Mouse (Mus musculus) stomach, postnatal 0 days (tissue): ENCODE results near the gene Dennd1c. TPM values are rescaled to one million over a fixed set of nuclear protein-coding genes. Genes with fewer than 3 reads are reported as not detected.

Experiments
- ATAC-seq: fragments of 200-750 bp; cut with Nextera tagmentation; 2 replicates; pipeline ENCODE4 v1.8.0; 2017; ENCODE audit not compliant: low FRiP score, low TSS enrichment
- DNase-seq: peaks from one replicate; pipeline ENCODE4 v3.0.0-alpha.2; 2016; ENCODE audit warnings: low spot score
- H3K27ac ChIP-seq: fragments of 300-500 bp; sonication (generic); replicated peaks from 2 replicates; pipeline ENCODE4 v1.5.1; 2014; ENCODE audit warnings: mild to moderate bottlenecking, control low read depth
- H3K27me3 ChIP-seq: fragments of 300-500 bp; sonication (generic); 2 replicates; pipeline ENCODE4 v1.6.1; 2014; ENCODE audit warnings: low read length; ENCODE audit not compliant: control insufficient read depth, insufficient read depth
- H3K36me3 ChIP-seq: fragments of 300-500 bp; sonication (generic); 2 replicates; pipeline ENCODE4 v1.6.1; 2014; ENCODE audit warnings: low read length, mixed read lengths; ENCODE audit not compliant: control insufficient read depth, insufficient read depth
- H3K4me1 ChIP-seq: fragments of 300-500 bp; sonication (generic); replicated peaks from 2 replicates; pipeline ENCODE4 v1.6.1; 2014; ENCODE audit warnings: antibody characterized with exemption; ENCODE audit not compliant: control insufficient read depth, insufficient read depth
- H3K4me2 ChIP-seq: fragments of 300-500 bp; sonication (generic); replicated peaks from 2 replicates; pipeline ENCODE4 v1.6.1; 2014; ENCODE audit warnings: low read depth, mild to moderate bottlenecking, control low read depth, moderate library complexity
- H3K4me3 ChIP-seq: fragments of 300-500 bp; sonication (generic); 2 replicates; pipeline ENCODE4 v1.5.1; 2014; ENCODE audit warnings: low read depth, low read length, control low read depth
- H3K9ac ChIP-seq: fragments of 300-500 bp; sonication (generic); 2 replicates; pipeline ENCODE4 v1.6.1; 2014; ENCODE audit warnings: mild to moderate bottlenecking, low read length, control low read depth, mixed read lengths
- H3K9me3 ChIP-seq: fragments of 300-500 bp; sonication (generic); 2 replicates; pipeline ENCODE4 v1.6.1; 2016; ENCODE audit warnings: low read length; ENCODE audit not compliant: control insufficient read depth
- CTCF ChIP-seq: IDR thresholded peaks from 2 replicates; pipeline ENCODE4 v1.5.1; 2016; ENCODE audit warnings: antibody characterized with exemption, low read depth, mild to moderate bottlenecking, moderate library complexity
- EP300 ChIP-seq: optimal IDR thresholded peaks from 2 replicates; pipeline ENCODE3; 2016; ENCODE audit warnings: antibody characterized with exemption
- WGBS: fragments of 180-500 bp; shearing (Covaris S2); extraction: QIAGEN DNeasy Blood & Tissue Kit; methylation state at CpG from one replicate; pipeline ENCODE4 v1.1.7; 2014; 5-methylcytosine and 5-hydroxymethylcytosine counted together
- polyA plus RNA-seq: library from polyadenylated mRNA; unstranded; fragments of >200 nt; fragmentation: Nextera tagmentation; extraction: Ambion mirVana; gene quantifications from 2 replicates; pipeline ENCODE4 v1.2.1, GENCODE M21; 2015

Dennd1c gene
- polyA plus RNA-seq, 1 experiment from 2014 or later: 2.8 TPM

DNA sequence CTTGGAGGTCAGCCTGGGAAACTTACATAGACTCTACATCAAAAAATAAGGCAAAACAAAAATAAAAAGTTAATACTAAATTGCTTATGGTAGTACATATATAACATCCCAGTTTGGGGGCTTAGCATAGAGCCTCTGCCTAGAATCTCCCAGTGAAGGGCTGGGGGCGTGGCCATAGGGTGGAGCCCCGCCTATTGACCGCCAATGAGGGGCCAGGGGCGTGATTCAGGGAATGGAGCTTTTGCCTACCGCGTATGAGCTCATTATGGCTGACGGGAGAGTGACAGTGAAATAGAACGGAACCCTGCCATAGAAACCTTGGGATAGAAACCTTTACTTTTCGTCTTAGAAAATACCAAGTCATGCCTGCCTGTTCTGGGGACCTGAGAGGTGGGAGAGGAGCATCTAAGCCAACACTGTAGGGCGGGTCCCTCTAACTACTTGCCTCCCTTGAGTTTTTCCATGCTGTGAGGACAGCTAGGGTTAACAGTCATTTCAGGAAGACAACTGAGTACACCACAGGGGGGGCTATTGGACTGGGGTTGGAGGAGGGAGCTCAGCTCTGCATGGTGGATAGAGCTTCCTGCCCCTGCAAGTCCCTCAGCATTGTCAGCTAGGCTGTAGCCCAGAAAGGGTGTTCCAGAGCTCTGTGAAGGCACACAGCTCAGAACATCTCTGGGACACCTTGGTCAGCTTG is 21.5 kb upstream of the Dennd1c start:
- DNase-seq: no peak
- Histone ChIP-seq H3K4me2 (no peak overlapping the region), H3K27ac (no peak overlapping the region), H3K4me1 (no peaks in the 10 kb centered on the region), H3K4me3 (no peak overlapping the region), H3K9me3 (no peaks in the 10 kb centered on the region), H3K36me3 (no peaks in the 10 kb centered on the region), H3K9ac (no peak overlapping the region), H3K27me3 (no peaks in the 10 kb centered on the region)
- WGBS: 11% methylated on average over 10 of the region's 10 CpGs
- TF ChIP-seq EP300 (no peak), CTCF (0 out of 2 replicates have a peak, but pooled peaks have one; percentile 11)
- no peak for ATAC-seq

DNA sequence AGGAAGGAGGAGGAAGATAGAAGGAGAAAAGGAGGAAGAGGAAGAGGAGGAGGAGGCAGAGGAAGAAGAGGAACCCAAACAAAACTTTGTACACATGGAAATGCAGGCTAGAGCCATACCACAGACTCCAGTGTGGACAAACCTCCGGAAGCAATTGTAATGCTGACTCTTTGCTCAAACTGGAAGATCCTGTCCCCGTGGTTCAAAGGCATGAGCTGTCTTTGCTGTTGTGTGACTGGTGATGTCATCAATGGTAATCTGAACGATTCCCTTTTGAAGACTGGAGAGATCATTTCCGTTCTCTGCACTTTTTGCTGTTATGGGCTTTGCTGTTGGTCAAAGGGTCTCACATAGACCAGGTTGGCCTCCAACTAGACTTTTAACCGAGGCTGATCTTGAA is 20.0 kb upstream of the Dennd1c start:
- Histone ChIP-seq H3K4me1 (no peaks in the 10 kb centered on the region), H3K9me3 (no peaks in the 10 kb centered on the region), H3K36me3 (no peaks in the 10 kb centered on the region), H3K27me3 (no peaks in the 10 kb centered on the region), H3K27ac (no peak overlapping the region), H3K4me3 (no peak overlapping the region), H3K9ac (no peak overlapping the region), H3K4me2 (no peak overlapping the region)
- TF ChIP-seq EP300: no peak
- TF ChIP-seq CTCF: no peak
- no peak for DNase-seq
- ATAC-seq: no peak
- WGBS: 70% methylated on average over 5 of the region's 5 CpGs

DNA sequence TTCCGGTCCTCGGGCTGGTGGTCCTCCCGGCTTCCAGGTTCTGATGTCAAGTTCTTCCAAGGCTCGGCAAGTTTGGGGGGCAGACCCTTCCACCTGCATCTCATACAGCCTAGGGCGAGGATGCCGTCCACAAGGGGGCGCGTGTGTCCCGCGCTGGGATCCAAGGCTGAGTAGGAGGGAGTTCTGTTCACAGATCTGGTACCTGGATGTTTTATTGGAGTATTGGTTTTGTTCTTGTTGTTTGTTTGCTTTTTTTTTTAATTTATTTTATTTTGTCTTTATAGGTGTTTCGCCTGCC is 18.3 kb upstream of the Dennd1c start:
- no peak overlapping the region for H3K27ac ChIP-seq
- H3K27me3 ChIP-seq: no peaks in the 10 kb centered on the region
- 3% methylated on average over 11 of the region's 11 CpGs for WGBS
- H3K9ac ChIP-seq: no peak overlapping the region
- DNase-seq (peak; percentile 84), ATAC-seq (peak; percentile 61)
- H3K9me3 ChIP-seq: no peaks in the 10 kb centered on the region
- H3K4me1 ChIP-seq: no peaks in the 10 kb centered on the region
- H3K36me3 ChIP-seq: no peaks in the 10 kb centered on the region
- H3K4me2 ChIP-seq: peak overlapping the region; percentile 46
- no peak for TF ChIP-seq EP300
- TF ChIP-seq CTCF: peak; percentile 96
- H3K4me3 ChIP-seq: peak overlapping the region; percentile 26; the same call in 1 of the 2 replicates

DNA sequence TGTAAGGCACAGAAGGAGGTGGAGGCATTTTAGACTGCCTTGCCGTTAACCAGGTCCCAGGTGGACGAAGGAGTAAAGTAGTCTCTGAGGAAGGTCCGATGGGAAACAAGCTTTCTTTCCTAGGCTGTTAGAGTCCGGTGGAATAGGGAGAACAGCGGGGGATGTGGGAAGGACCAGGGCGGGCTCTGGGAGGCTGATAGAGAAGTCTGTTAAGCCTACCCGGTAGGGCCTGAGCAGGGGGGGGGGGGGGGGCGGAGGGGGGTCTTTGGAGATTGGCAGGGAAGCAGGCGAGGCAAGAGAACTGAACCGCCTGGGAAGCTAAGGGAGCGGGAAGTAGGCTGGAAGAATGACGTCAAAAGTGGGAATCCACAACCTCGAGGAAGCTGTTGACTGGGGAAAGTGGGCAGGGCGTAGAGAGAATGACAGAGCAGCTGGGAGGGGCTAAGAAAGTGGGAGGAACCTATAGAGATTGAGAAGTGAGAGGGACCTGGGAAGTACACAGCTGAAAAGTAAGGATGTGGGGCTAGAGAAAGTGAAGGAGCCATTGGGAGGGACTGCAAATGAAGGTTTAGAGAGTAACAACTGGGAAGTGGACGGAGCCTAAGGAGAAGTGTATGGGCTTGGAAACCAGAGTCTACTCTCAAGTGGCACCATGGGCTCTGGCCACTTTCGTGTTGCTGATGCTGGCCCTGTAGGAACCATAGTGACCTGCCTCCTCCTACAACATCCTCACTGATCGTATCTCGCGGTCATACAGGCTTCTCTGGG is 17.7 kb upstream of the Dennd1c start:
- WGBS: 1% methylated on average over 18 of the region's 19 CpGs
- ATAC-seq (peak; percentile 91), DNase-seq (peak; percentile 83)
- Histone ChIP-seq H3K4me3 (peak overlapping the region; percentile 26; the same call in 1 of the 2 replicates), H3K27ac (no peak overlapping the region), H3K4me2 (peak overlapping the region; percentile 46), H3K9ac (no peak overlapping the region), H3K4me1 (no peaks in the 10 kb centered on the region), H3K36me3 (no peaks in the 10 kb centered on the region), H3K9me3 (no peaks in the 10 kb centered on the region), H3K27me3 (no peaks in the 10 kb centered on the region)
- TF ChIP-seq EP300 (no peak), CTCF (no peak)

DNA sequence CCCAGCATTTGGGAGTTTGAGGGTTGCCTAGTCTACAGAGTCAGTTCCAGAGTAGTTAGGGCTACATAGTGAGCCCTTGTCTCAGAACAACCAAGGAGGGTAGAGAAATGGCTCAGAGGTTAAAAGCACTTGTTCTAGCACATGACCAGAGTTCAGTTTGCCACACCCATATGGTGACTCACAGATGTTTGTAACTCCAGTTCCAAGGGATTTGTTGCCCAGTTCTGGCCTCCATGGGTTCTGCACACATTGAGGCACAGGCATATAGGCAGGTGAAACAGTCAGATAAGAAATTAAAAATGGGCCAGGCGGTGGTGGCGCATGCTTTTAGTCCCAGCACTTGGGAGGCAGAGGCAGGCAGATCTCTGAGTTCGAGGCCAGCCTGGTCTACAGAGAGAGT is 15.9 kb upstream of the Dennd1c start:
- peak; percentile 36; the same call in 1 of the 2 replicates for ATAC-seq
- Histone ChIP-seq H3K4me3 (no peak overlapping the region), H3K27ac (no peak overlapping the region), H3K4me2 (no peak overlapping the region), H3K4me1 (no peaks in the 10 kb centered on the region), H3K27me3 (no peaks in the 10 kb centered on the region), H3K9me3 (no peaks in the 10 kb centered on the region), H3K9ac (no peak overlapping the region), H3K36me3 (no peaks in the 10 kb centered on the region)
- TF ChIP-seq CTCF (no peak), EP300 (no peak)
- peak; percentile 32 for DNase-seq
- WGBS: 95% methylated on average over 3 of the region's 3 CpGs
